Mouse (Mus musculus) lung, postnatal 0 days (tissue): ENCODE measurements around the gene Mrps23. TPM values are rescaled to one million over a fixed set of nuclear protein-coding genes. Genes with fewer than 3 reads are reported as not detected.
"Not testable (repeated sequence)": the region's sequence is repeated elsewhere in the genome, so short reads cannot be mapped to it uniquely, and the experiment has no call there.

Experiments
- ATAC-seq: fragments of 200-750 bp; cut with Nextera tagmentation; 2 replicates; pipeline ENCODE4 v1.8.0; 2017; ENCODE audit warnings: moderate library complexity
- DNase-seq: peaks from one replicate; pipeline ENCODE4 v3.0.0-alpha.2; 2016; ENCODE audit warnings: low spot score
- H3K27ac ChIP-seq: fragments of 300-500 bp; sonication (generic); 2 replicates; pipeline ENCODE4 v1.5.1; 2014; ENCODE audit warnings: antibody characterized with exemption, mild to moderate bottlenecking, low read length, mixed read lengths
- H3K27me3 ChIP-seq: fragments of 300-500 bp; sonication (generic); replicated peaks from 2 replicates; pipeline ENCODE4 v1.6.1; 2014; ENCODE audit warnings: low read length, mixed read lengths; ENCODE audit not compliant: insufficient read depth
- H3K36me3 ChIP-seq: fragments of 300-500 bp; sonication (generic); 2 replicates; pipeline ENCODE4 v1.6.1; 2014; ENCODE audit warnings: low read length, mixed read lengths; ENCODE audit not compliant: insufficient read depth
- H3K4me1 ChIP-seq: fragments of 300-500 bp; sonication (generic); 2 replicates; pipeline ENCODE4 v1.6.1; 2014; ENCODE audit warnings: antibody characterized with exemption, low read depth, low read length, mixed read lengths; ENCODE audit not compliant: insufficient read depth
- H3K4me2 ChIP-seq: fragments of 300-500 bp; sonication (generic); replicated peaks from 2 replicates; pipeline ENCODE4 v1.6.1; 2014; ENCODE audit warnings: low read depth, mild to moderate bottlenecking, low read length, moderate library complexity, mixed read lengths
- H3K4me3 ChIP-seq: fragments of 300-500 bp; sonication (generic); 2 replicates; pipeline ENCODE4 v1.5.1; 2014; ENCODE audit warnings: low read depth, low read length
- H3K9ac ChIP-seq: fragments of 300-500 bp; sonication (generic); replicated peaks from 2 replicates; pipeline ENCODE4 v1.6.1; 2014; ENCODE audit warnings: low read depth, mild to moderate bottlenecking
- H3K9me3 ChIP-seq: fragments of 300-500 bp; sonication (generic); 2 replicates; pipeline ENCODE4 v1.6.1; 2016; ENCODE audit warnings: low read length, mixed read lengths
- CTCF ChIP-seq: IDR thresholded peaks from 2 replicates; pipeline ENCODE4 v1.5.1; 2016; ENCODE audit warnings: antibody characterized with exemption, mild to moderate bottlenecking
- EP300 ChIP-seq: IDR thresholded peaks from 2 replicates; pipeline ENCODE4 v1.6.1; 2016; ENCODE audit warnings: antibody characterized with exemption, mild to moderate bottlenecking, control low read depth
- WGBS: fragments of 180-500 bp; shearing (Covaris S2); extraction: QIAGEN DNeasy Blood & Tissue Kit; methylation state at CpG from one replicate; pipeline ENCODE4 v1.1.7; 2014; 5-methylcytosine and 5-hydroxymethylcytosine counted together
- polyA plus RNA-seq: library from polyadenylated mRNA; unstranded; fragments of >200 nt; fragmentation: Nextera tagmentation; extraction: Ambion mirVana; gene quantifications from 2 replicates; pipeline ENCODE4 v1.2.1, GENCODE M21; 2015

The Mrps23 gene
- polyA plus RNA-seq, 1 experiment from 2014 or later, result 46.5 TPM

- Histone ChIP-seq H3K4me3 (no peak overlapping the region), H3K27me3 (no peaks in the 10 kb centered on the region), H3K36me3 (no peaks in the 10 kb centered on the region), H3K9ac (no peak overlapping the region), H3K4me1 (0 out of 2 replicates have a peak, but pooled peaks cover 3% of the 10 kb centered on the region), H3K4me2 (no peak overlapping the region), H3K27ac (no peak overlapping the region), H3K9me3 (no peaks in the 10 kb centered on the region)
- no peak for ATAC-seq
- no peak for DNase-seq
- no peak for TF ChIP-seq EP300
- TF ChIP-seq CTCF, result no peak
- WGBS, result 68% methylated on average over 2 of the region's 2 CpGs
Observed at GRCm38 (mm10) chr11:88201172-88201571, 3.0 kb upstream of the Mrps23 start.

GRCm38 (mm10) chr11:88202077-88202476 is 2.1 kb upstream of the Mrps23 start:
- WGBS, result 35% methylated on average over 2 of the region's 2 CpGs
- Histone ChIP-seq H3K9me3 (no peaks in the 10 kb centered on the region), H3K4me1 (0 out of 2 replicates have a peak, but pooled peaks cover 3% of the 10 kb centered on the region), H3K36me3 (no peaks in the 10 kb centered on the region), H3K4me2 (no peak overlapping the region), H3K9ac (no peak overlapping the region), H3K27me3 (no peaks in the 10 kb centered on the region), H3K27ac (no peak overlapping the region), H3K4me3 (no peak overlapping the region)
- ATAC-seq (no peak), DNase-seq (no peak)
- TF ChIP-seq CTCF, result no peak
- no peak for TF ChIP-seq EP300

- 31% methylated on average over 30 of the region's 30 CpGs for WGBS
- ATAC-seq (peak; percentile 4; the same call in 1 of the 2 replicates), DNase-seq (peak; percentile 28)
- no peaks in the 10 kb centered on the region for H3K27me3 ChIP-seq
- H3K4me1 ChIP-seq, result 0 out of 2 replicates have a peak, but pooled peaks cover 3% of the 10 kb centered on the region
- peak overlapping the region; percentile 48 for H3K27ac ChIP-seq
- H3K4me2 ChIP-seq, result peak overlapping the region; percentile 77
- H3K4me3 ChIP-seq, result peak overlapping the region; percentile 64
- H3K36me3 ChIP-seq, result peaks cover under 1% of the 10 kb centered on the region; the same call in 1 of the 2 replicates
- H3K9ac ChIP-seq, result peak overlapping the region; percentile 58
- no peaks in the 10 kb centered on the region for H3K9me3 ChIP-seq
- TF ChIP-seq EP300 (no peak), CTCF (no peak)
Observed at GRCm38 (mm10) chr11:88204593-88205368, 593 bp downstream of the Mrps23 start.

GRCm38 (mm10) chr11:88206576-88206975 is 2.4 kb downstream of the Mrps23 start:
- WGBS, result 82% methylated on average over 8 of the region's 8 CpGs
- not testable (repeated sequence) for H3K9me3 ChIP-seq, H3K4me2 ChIP-seq, H3K27ac ChIP-seq, H3K27me3 ChIP-seq, DNase-seq, H3K4me3 ChIP-seq, ATAC-seq, H3K4me1 ChIP-seq, H3K9ac ChIP-seq
- H3K36me3 ChIP-seq, result peaks cover 14% of the 10 kb centered on the region; the same call in 1 of the 2 replicates
- peak; percentile 37 for TF ChIP-seq CTCF

- no peak overlapping the region for H3K27ac ChIP-seq
- no peaks in the 10 kb centered on the region for H3K9me3 ChIP-seq
- no peak for TF ChIP-seq EP300
- no peak for TF ChIP-seq CTCF
- H3K4me2 ChIP-seq, result no peak overlapping the region
- DNase-seq, result no peak
- H3K4me3 ChIP-seq, result no peak overlapping the region
- no peak overlapping the region for H3K9ac ChIP-seq
- no peak for ATAC-seq
- H3K36me3 ChIP-seq, result peaks cover 21% of the 10 kb centered on the region; the same call in 1 of the 2 replicates
- H3K27me3 ChIP-seq, result no peaks in the 10 kb centered on the region
- 0 out of 2 replicates have a peak, but pooled peaks cover 3% of the 10 kb centered on the region for H3K4me1 ChIP-seq
- WGBS, result 88% methylated on average over 2 of the region's 2 CpGs
Observed at GRCm38 (mm10) chr11:88207697-88208096, 3.5 kb downstream of the Mrps23 start.

GRCm38 (mm10) chr11:88211824-88212582 is 7.8 kb downstream of the Mrps23 start:
- no peaks in the 10 kb centered on the region for H3K27me3 ChIP-seq
- no peak for TF ChIP-seq EP300
- TF ChIP-seq CTCF, result peak; percentile 25

More at GRCm38 (mm10) chr11:88211824-88212582, 7.8 kb downstream of the Mrps23 start:
- H3K4me3 ChIP-seq, result no peak overlapping the region
- H3K9me3 ChIP-seq, result no peaks in the 10 kb centered on the region
- 83% methylated on average over 5 of the region's 5 CpGs for WGBS
- no peak overlapping the region for H3K27ac ChIP-seq
- no peak overlapping the region for H3K9ac ChIP-seq
- ATAC-seq (no peak), DNase-seq (no peak)
- peaks cover 21% of the 10 kb centered on the region; the same call in 1 of the 2 replicates for H3K36me3 ChIP-seq
- H3K4me2 ChIP-seq, result no peak overlapping the region
- H3K4me1 ChIP-seq, result peaks cover 5% of the 10 kb centered on the region; the same call in 1 of the 2 replicates
